Mouse (Mus musculus): ENCODE results near the gene Arid2. TPM values are rescaled to one million over a fixed set of nuclear protein-coding genes. Genes with fewer than 3 reads are reported as not detected.
"Not testable (repeated sequence)": the region's sequence is repeated elsewhere in the genome, so short reads cannot be mapped to it uniquely, and the experiment has no call there.

The Arid2 gene
- polyA plus RNA-seq, 1 experiment from 2014 or later = 18.3 TPM

DNA sequence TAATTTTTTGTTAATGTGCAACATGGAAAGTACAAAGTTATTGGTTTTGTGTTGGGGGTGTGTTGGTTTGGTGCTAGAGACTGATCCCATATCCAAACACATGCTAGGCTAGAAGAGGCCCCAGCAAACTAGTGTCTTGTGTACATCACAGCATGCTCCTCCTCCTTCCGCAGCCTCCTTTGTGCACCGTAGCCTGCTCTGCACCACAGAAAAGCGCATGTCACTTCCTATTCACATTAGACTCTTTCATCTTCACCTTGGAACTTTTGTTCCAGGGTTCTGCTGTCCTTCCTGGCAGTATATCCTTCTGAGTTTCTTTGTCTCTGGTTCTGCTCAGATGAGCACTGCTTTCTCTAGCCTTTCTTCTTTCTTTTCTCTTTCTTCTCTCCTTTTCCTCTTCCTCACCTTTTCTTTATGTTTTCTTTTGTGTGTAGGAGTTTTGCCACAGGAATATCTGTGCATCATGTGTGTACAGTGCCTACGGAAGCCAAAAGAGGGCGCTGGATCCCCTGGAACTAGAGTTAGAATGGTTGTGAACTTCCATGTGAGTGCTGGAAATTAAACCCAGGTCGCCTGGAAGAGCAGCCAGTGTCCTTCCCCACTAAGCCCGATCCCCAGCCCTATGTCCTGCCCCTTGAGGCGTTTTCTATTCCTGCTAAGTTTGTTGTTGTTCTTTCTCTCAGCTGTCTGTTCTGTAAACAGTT lies 109.5 kb downstream of the Arid2 start:
- ATAC-seq (ENCODE audit: low FRiP score, low read depth) = no peak
- 76% methylated on average over 8 of the region's 8 CpGs for WGBS
- Histone ChIP-seq H3K27me3 (no peaks in the 10 kb centered on the region), H3K9me3 (no peaks in the 10 kb centered on the region), H3K4me3 (no peak overlapping the region), H3K36me3 (peaks cover 10% of the 10 kb centered on the region), H3K4me2 (no peak overlapping the region), H3K27ac (replicated peaks) (no peak overlapping the region), H3K9ac (no peak overlapping the region), H3K4me1 (replicated peaks) (0 out of 2 replicates have a peak, but pooled peaks cover 4% of the 10 kb centered on the region)

DNA sequence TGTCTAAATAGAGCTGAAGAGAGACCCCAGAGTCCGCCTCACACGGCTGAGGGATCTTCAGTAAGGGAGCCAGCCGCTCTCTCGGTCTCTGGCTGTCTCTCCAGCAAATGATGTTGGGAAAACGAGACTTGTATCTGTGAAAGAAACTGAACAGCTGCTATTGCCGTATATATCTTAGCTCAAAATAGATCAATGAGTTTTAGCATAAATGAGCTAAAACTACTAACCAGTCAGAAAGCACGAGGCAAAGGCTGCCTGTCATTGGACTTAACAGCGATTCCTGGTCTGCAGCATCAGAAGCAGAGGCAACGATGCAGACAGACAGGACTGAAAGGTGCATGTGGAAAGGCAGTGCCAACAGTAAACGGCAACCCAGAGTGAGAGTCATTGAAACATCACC lies 111.0 kb downstream of the Arid2 start:
- no peak for ATAC-seq (ENCODE audit: low FRiP score, low read depth)

DNA sequence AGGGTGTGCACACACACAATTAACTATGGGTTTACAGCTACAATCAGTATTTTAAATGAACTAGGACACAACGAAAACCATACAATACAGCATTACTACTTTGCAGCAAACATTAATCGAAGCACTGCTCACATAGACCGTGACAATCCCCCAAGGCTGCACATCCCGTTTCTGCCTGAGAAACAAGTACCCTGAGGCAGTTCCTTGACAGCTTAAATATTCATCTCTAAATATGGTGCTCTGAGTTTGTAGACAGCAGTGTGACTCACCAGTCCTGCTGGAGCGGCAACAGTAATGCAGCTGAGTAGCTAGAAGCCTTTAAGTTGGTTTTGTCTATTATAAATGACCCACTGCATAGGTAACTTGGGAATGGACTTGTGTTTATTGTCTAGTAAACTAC lies 118.2 kb downstream of the Arid2 start:
- Histone ChIP-seq H3K4me2 (no peak overlapping the region), H3K27ac (replicated peaks) (no peak overlapping the region), H3K27me3 (no peaks in the 10 kb centered on the region), H3K4me3 (no peak overlapping the region), H3K4me1 (replicated peaks) (no peaks in the 10 kb centered on the region), H3K9me3 (no peaks in the 10 kb centered on the region), H3K9ac (no peak overlapping the region), H3K36me3 (peaks cover 27% of the 10 kb centered on the region; the same call in 1 of the 2 replicates)
- WGBS = 66% methylated on average over 5 of the region's 5 CpGs
- no peak for ATAC-seq (ENCODE audit: low FRiP score, low read depth)

More for the DNA sequence above, 111.0 kb downstream of the Arid2 start:
- Histone ChIP-seq H3K4me3 (no peak overlapping the region), H3K4me2 (no peak overlapping the region), H3K9me3 (no peaks in the 10 kb centered on the region), H3K27ac (replicated peaks) (no peak overlapping the region), H3K27me3 (no peaks in the 10 kb centered on the region), H3K4me1 (replicated peaks) (0 out of 2 replicates have a peak, but pooled peaks cover 4% of the 10 kb centered on the region), H3K36me3 (peaks cover 16% of the 10 kb centered on the region), H3K9ac (no peak overlapping the region)
- 84% methylated on average over 10 of the region's 10 CpGs for WGBS

DNA sequence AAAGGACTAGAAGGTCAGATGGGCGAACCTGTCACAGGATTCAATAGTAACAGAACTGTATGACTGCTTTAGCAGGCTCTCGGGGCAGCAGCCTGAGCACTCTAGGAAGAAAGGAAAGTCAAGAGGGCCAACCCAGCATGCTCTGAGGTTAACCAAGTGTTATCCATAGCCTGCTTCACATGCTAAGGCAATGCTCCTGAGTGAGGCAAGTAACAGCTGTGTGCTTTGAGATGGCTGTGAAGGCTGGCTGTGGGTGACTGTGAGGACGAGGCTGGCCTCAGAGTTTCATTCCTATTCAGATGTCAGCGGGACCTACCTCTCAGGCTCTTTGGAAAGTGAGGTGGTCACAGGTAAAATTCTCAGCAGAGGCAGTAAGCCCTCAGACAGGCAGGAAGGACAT lies 118.9 kb downstream of the Arid2 start:
- no peaks in the 10 kb centered on the region for H3K27me3 ChIP-seq
- no peak overlapping the region for H3K4me2 ChIP-seq
- H3K4me1 ChIP-seq (replicated peaks) = no peaks in the 10 kb centered on the region
- no peak overlapping the region for H3K9ac ChIP-seq
- ATAC-seq (ENCODE audit: low FRiP score, low read depth) = no peak
- peaks cover 28% of the 10 kb centered on the region; the same call in 1 of the 2 replicates for H3K36me3 ChIP-seq
- H3K9me3 ChIP-seq = no peaks in the 10 kb centered on the region
- WGBS = 86% methylated on average over 4 of the region's 4 CpGs
- H3K27ac ChIP-seq (replicated peaks) = no peak overlapping the region
- H3K4me3 ChIP-seq = no peak overlapping the region

DNA sequence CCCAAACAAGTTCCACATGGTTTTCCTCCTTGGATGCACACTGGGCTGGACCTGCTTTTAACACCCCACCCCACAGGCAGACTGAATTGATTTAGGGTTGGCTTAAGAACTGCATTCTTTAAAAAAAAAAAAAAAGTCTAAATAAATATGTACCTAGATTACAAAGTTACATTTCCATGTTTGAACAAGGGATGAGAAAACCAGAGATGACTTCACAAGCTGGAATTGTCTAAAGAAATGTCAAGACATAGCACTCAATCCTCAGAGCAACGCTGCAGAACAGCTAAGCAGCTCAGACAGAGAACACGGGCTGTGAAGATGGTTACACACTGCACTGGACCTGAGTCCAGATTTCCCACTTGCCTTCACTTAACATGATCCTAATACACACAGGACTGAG lies 119.8 kb downstream of the Arid2 start:
- no peaks in the 10 kb centered on the region for H3K4me1 ChIP-seq (replicated peaks)
- peaks cover 24% of the 10 kb centered on the region; the same call in 1 of the 2 replicates for H3K36me3 ChIP-seq
- H3K9ac ChIP-seq = no peak overlapping the region
- 83% methylated on average over 2 of the region's 2 CpGs for WGBS
- H3K9me3 ChIP-seq = no peaks in the 10 kb centered on the region
- H3K27ac ChIP-seq (replicated peaks) = no peak overlapping the region
- H3K4me2 ChIP-seq = no peak overlapping the region
- H3K27me3 ChIP-seq = no peaks in the 10 kb centered on the region
- ATAC-seq (ENCODE audit: low FRiP score, low read depth) = no peak
- H3K4me3 ChIP-seq = no peak overlapping the region

DNA sequence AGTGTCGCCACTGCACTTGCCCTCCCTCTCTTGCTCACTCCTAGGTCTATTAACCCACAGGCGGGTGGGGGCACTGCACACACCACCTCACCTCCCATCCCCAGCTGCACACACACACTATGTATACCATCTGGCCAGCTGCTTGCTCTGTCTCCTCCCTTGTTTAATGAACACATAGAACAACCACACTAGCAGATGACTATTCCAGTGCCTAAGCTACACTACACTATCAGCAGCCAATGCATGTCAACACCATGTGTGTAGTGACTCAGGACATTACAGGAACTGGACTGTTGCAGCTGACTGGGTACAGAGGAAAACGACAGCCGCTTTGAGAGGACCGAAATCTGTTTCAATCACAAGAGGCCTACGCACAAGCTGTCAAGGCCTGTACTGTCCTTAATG lies 121.4 kb downstream of the Arid2 start:
- no peak overlapping the region for H3K4me2 ChIP-seq
- no peaks in the 10 kb centered on the region for H3K4me1 ChIP-seq (replicated peaks)
- no peak overlapping the region for H3K4me3 ChIP-seq
- ATAC-seq (ENCODE audit: low FRiP score, low read depth) = 0 out of 2 replicates have a peak, but pooled peaks have one; percentile 19
- H3K9ac ChIP-seq = no peak overlapping the region
- H3K27ac ChIP-seq (replicated peaks) = no peak overlapping the region
- no peaks in the 10 kb centered on the region for H3K9me3 ChIP-seq
- WGBS = 88% methylated on average over 6 of the region's 6 CpGs
- peaks cover 27% of the 10 kb centered on the region for H3K36me3 ChIP-seq
- H3K27me3 ChIP-seq = no peaks in the 10 kb centered on the region

DNA sequence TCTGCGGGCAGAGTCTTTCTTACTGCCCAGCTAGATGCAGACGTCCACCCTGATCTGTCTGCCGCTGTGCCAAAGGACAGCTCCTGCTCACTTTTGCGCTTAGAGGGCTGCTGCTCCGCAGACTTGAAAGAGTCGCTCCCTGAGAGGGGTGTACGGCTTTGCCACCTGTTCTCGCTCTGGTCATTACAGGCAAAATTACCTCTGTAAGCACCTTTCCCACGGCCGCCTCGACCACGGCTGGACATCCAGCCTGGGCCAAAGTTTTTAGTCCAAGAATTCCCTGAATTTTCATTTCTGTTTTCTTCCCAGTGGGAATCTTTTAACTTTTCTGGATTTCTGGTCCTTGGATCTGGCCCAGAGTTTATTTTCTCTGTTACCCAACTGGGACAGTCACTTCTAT lies 130.8 kb downstream of the Arid2 start:
- no peak for ATAC-seq (ENCODE audit: low FRiP score, low read depth)
- Histone ChIP-seq H3K4me1 (replicated peaks) (no peaks in the 10 kb centered on the region), H3K4me2 (no peak overlapping the region), H3K27ac (replicated peaks) (no peak overlapping the region), H3K9me3 (no peaks in the 10 kb centered on the region), H3K27me3 (no peaks in the 10 kb centered on the region), H3K36me3 (peaks cover 69% of the 10 kb centered on the region), H3K9ac (no peak overlapping the region), H3K4me3 (no peak overlapping the region)
- 89% methylated on average over 12 of the region's 12 CpGs for WGBS

DNA sequence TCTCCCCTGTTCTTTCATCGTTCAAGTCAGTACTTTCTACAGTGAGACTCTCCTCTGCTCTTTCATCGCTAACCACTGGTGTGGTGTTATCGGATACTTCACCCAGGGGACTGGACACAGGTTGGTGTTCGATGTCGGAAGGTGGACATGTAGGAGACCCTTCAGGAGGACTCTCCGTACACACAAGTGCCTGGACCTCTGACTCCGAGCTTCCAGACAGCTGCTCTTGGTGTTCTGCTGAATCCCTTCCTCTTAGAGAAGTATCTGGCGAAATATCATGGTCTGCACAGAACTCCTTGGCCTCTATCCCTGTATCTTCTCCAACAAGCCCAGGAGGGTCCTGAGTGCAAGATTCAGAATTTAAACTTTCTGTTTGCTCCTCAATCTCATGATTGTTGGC lies 132.6 kb downstream of the Arid2 start:
- no peaks in the 10 kb centered on the region for H3K9me3 ChIP-seq
- no peak overlapping the region for H3K4me2 ChIP-seq
- H3K4me3 ChIP-seq = no peak overlapping the region
- H3K27me3 ChIP-seq = no peaks in the 10 kb centered on the region
- H3K9ac ChIP-seq = no peak overlapping the region
- WGBS = 96% methylated on average over 8 of the region's 8 CpGs
- ATAC-seq (ENCODE audit: low FRiP score, low read depth) = no peak
- no peaks in the 10 kb centered on the region for H3K4me1 ChIP-seq (replicated peaks)
- H3K36me3 ChIP-seq = peaks cover 57% of the 10 kb centered on the region
- no peak overlapping the region for H3K27ac ChIP-seq (replicated peaks)

DNA sequence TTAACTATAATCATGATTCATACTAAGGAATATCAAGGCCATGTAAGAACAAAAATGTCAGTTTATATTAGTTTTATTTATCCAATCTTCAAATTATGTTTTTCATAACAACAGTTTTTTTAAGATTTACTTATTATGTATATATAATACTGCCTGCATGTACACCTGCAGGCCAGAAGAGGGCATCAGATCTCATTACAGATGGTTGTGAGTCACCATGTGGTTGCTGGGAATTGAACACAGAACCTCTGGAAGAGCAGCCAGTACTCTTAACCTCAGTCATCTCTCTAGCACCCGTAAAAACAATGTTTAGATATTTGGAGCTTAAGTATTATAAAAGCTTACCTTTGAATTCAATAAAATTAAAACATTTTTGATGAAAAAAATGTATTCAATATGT lies 146.9 kb downstream of the Arid2 start:
- WGBS = 100% methylated on average over 1 of the region's 1 CpGs
- no peak overlapping the region for H3K4me2 ChIP-seq
- no peak for ATAC-seq (ENCODE audit: low FRiP score, low read depth)
- H3K9me3 ChIP-seq = no peaks in the 10 kb centered on the region
- H3K27ac ChIP-seq (replicated peaks) = no peak overlapping the region
- H3K9ac ChIP-seq = no peak overlapping the region
- H3K4me3 ChIP-seq = no peak overlapping the region
- peaks cover 23% of the 10 kb centered on the region for H3K36me3 ChIP-seq
- no peaks in the 10 kb centered on the region for H3K4me1 ChIP-seq (replicated peaks)
- no peaks in the 10 kb centered on the region for H3K27me3 ChIP-seq

DNA sequence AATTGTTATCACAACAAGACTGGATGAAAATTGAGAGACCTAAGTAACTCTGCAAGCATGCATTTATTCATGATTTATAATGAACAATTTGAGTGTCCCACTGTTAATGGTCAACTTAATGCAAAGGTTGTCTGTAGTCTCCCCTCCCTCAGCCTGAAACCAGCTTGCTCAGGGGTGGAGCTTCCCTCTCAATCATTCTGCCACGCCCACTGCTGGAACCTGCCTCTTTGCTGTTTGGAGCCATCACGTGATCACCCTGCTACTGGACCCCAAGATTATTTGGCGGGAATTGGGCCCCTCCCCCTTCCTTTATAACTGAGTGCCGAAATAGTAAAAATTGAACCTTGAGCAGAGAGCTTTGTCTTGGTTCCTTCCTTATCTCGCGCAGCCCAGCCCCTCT lies 154.2 kb downstream of the Arid2 start:
- not testable (repeated sequence) for H3K27ac ChIP-seq (replicated peaks); H3K27me3 ChIP-seq; H3K4me2 ChIP-seq; H3K9me3 ChIP-seq; ATAC-seq (ENCODE audit: low FRiP score, low read depth); H3K9ac ChIP-seq; H3K4me1 ChIP-seq (replicated peaks); H3K4me3 ChIP-seq
- peaks cover 12% of the 10 kb centered on the region; the same call in 1 of the 2 replicates for H3K36me3 ChIP-seq
- 80% methylated on average over 6 of the region's 6 CpGs for WGBS

DNA sequence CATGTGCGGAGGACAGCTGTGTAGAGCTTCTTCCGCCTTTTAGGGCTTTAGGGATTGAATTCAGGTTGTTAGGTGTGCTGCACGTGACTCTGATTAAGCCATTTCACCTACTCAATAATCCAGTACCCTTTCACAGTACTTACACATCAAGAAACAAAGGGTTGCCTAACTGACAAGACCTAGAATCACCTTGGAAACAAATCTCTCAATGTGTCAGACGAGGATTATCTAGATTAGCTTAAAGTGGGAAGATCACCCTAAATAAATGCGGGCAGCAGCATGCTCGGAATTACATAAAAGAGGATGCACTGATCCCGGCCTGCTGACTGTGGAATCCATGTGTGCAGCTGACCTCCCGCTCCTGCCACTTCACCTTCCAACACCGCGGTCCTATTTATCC lies 159.5 kb downstream of the Arid2 start:
- 86% methylated on average over 10 of the region's 10 CpGs for WGBS

DNA sequence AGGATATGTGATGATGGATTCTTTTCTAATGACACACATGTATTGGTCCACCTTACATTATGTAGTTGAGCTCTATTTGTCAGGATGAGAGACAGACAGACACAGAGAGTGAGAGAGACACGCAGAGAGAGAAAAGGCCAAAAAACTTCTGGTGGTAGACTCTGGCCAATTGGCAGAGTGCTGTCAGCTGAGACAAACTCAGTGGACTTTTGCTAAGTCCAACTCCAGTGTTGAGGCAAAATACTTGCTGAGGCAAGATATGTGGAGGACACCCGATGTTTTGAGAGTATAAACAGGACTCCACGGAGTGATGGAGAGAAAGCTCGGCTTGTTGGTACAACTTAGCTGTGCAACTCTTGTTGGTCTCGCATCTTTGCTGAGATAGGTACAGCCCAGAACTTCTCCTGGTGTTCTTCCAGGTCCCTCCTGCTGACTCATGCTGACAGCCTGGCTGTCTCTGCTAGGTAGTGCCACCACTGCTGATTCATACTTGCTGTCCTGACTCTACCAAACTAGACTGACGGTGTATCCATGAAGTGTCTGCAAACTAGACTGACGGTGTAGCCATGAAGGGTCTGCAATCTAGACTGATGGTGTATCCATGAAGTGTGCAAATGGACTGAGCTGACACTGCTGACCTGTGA lies 161.5 kb downstream of the Arid2 start:
- WGBS = 92% methylated on average over 7 of the region's 7 CpGs
- H3K9me3 ChIP-seq = no peaks in the 10 kb centered on the region

More for the DNA sequence above, 159.5 kb downstream of the Arid2 start:
- Histone ChIP-seq H3K27ac (replicated peaks) (no peak overlapping the region), H3K9me3 (no peaks in the 10 kb centered on the region), H3K4me3 (no peak overlapping the region), H3K9ac (no peak overlapping the region), H3K4me1 (replicated peaks) (no peaks in the 10 kb centered on the region), H3K4me2 (no peak overlapping the region), H3K27me3 (no peaks in the 10 kb centered on the region), H3K36me3 (peaks cover 14% of the 10 kb centered on the region; the same call in 1 of the 2 replicates)
- ATAC-seq (ENCODE audit: low FRiP score, low read depth) = no peak

More for the DNA sequence above, 161.5 kb downstream of the Arid2 start:
- Histone ChIP-seq H3K36me3 (0 out of 2 replicates have a peak, but pooled peaks cover 11% of the 10 kb centered on the region), H3K4me3 (no peak overlapping the region), H3K9ac (no peak overlapping the region), H3K27ac (replicated peaks) (no peak overlapping the region), H3K4me1 (replicated peaks) (no peaks in the 10 kb centered on the region), H3K27me3 (no peaks in the 10 kb centered on the region), H3K4me2 (no peak overlapping the region)
- no peak for ATAC-seq (ENCODE audit: low FRiP score, low read depth)
